Mouse (Mus musculus): ENCODE data around the gene Ntn1.

Gene Ntn1

DNA sequence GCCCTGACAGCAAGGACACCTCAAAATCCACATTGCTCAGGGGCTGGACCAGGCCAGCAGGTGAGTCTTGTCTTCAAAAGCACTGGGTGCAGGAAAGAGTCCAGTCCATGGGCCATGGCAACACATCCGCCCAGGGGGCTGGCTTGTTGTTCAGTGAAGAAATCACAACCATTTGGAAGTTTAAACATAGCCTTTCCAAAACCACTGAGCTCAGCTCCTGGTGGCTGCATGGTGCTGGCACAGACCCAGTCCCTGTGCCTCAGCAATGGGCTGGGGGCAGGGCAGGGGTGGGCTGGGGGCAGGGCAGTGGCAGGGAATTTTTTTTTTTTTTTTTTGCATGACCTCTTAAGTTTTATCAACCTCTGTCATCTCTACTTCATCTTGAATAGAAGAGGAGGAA, 192.0 kb downstream of the Ntn1 start:
- no peak for DNase-seq

DNA sequence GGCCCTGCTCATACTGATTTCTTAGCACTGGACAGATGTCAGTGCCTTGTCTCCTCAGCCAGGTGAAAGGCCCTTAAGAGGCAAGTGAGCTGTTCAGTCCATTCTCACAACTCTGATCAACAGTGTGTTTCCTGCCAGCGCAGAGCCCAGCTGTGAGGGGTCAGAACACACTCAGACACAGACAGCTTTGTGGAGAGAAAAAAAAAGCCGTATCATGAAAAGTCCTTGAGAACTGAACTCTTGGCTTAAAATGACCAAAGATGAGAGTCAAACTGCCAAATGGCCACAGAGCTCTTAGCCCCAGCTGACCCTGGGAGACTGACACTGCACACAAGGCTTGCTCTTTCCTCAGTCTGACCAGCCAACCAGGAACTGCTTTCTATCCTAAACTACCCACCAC, 192.6 kb downstream of the Ntn1 start:
- DNase-seq, result peak; percentile 35

DNA sequence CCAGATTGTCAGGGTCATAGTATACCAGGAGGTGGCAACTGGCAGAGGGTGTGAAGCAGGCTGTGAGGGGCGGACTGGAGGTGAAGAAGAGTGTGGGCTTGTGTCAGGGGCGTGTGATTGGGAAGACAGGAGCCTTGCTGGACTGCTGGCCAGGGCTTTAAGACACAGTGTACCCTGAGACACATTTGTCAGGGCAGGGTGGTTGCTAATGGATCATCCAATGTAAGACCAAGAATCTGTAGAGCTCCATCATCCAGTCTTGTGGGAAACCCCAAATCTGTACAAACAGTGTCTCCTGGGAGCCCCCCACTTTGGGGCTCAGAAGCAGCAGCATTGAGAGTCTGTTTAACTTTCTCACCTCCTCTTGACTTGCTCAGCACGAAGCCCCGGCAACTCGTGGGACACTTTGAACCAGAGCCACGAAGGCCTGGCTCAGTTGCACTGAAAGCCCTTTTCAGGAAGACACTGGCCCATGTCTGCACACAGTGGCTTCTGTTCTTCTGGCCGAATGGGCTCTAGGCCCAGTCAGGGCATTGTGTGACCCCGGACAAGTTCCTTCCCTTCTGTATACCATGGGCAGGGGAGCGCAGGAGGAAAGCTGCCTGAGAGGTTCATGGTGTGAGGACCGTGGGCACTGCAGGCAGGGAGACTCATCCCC, 194.9 kb downstream of the Ntn1 start:
- no peak for DNase-seq

DNA sequence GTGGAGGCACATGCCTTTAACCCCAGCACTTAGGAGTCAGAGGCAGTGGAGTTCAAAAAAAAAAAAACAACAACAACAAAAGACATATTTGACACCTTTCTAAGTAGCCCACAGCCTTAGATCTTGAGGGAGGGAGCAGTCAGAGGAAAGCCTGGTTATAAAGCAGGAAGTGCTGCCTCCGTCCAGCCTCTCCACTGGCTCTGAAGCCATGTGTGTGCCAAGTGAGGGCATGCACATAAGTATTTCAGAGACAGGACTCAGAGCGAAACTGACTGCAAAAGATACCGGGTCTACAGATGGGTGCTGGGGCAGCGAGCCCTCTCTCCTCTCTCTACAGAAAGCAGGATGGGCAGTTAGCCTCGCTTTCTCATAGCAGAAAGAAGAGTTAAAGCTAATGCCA, 196.2 kb downstream of the Ntn1 start:
- no peak for DNase-seq

DNA sequence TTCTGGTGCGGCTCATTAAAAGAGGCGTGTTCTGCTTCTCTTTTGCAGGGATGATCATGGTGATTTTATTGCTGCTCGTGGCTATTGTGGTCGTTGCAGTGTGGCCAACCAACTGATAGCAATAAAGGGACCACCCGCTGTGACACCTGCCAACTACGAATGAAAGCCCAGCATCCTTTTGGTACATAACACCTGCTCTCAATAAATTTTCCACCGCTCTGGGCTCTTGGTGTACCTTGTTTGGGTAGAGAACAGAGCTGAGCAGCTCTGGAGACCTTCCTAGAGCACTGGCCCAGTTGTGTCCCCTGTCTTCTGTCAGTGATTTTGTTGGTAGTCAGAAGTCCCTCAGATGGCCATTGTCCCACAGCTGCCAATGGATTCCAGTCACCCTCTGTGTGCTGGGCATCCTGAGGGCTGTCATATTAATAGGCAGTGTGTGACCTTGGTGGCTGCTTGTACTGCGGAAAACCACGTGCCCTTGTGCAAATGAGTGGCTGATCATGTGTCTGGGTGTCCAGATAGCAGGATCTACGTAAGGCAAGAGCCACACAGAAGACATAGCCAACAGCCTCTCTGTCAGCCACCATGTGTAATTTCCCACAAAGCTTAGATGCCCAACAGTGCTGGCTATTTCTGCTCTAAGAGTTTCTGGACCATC, 196.8 kb downstream of the Ntn1 start:
- DNase-seq, result no peak

DNA sequence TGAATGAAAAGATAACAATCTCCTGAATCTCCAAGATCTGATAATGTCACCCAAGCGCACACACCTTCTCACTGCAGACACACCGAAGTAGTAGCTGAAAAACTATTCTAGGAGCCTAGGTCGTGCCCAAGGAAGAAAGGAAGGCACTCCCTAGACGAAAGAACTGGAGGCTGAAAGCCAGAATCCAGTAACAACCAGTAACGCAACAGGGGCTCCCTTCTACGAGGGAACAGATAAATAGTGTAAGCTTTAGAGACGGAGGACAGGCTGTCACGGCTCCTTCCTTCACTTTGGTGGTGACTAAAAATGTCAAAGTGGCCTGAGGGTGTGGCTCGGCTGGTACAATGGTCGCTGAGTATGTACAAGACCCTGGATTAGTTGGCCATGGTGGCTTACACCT, 198.1 kb downstream of the Ntn1 start:
- no peak for DNase-seq

DNA sequence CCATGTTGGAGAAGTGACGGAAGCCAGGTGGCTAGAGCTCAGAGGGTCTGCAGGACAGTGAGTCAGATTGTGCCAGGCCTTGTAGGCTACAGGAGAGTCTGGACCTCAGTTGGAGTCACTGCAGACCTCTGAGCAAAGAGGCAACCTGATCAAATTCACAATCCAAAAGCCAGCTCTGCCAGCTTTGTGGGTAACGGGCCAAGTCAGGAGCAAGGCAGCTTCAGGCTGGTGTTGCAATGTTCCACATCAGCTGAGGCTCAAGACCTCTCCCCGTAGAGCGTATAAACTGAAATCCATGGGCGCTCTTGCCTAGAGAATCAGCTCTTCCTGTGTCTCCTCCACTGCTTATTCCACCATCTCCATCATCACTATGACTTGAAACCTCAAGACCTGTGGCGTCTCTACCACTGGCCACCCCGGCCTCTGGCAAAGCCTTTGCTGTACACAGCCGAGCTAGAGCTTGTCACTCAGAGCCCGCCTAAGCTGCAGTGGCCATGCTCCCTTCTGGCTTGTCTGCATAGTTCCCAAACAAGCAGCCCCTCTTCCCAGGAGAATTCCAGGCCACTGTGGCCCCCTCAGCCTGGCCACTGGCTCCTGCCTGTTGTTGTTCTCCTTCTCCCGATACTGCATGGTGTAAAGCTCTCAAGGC, 198.7 kb downstream of the Ntn1 start:
- no peak for DNase-seq

DNA sequence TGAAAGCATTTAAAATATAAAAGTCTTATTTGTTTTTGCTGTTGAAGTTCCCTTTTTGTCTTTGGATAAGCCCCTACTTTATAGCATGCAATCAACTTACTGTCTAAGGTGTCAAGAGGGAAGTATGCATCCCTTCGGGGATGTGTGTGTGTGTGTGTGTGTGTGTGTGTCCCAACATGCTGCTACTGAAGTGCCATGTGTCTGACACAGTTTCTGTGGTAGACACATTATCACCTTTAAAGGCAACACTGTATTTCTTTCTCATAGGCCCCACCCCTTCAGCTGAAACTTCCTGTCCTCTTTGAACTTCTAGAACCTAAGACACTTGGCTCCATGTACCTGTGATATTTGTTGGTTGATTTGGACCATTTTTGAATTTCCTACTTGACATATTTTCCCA, 199.6 kb downstream of the Ntn1 start:
- no peak for DNase-seq

DNA sequence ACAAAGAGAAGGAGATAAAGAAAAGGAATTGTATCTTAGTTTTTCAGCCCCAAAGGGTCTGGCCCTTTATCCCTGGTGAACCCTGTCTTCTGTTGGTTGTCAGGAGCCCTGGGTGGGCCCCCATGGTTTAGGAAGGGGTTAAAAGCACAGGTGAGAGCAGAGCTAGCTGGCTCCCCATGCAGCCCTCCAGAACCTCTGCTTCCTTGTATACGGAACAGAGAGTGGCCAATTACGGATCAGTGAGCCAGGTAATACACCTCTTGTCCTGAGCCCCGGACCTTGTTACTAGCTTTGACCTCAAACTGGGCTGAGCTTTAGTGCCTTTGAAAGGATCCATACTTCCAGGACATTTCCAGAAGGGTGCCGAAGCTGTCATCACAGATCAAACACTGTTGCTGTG, 200.1 kb downstream of the Ntn1 start:
- no peak for DNase-seq

DNA sequence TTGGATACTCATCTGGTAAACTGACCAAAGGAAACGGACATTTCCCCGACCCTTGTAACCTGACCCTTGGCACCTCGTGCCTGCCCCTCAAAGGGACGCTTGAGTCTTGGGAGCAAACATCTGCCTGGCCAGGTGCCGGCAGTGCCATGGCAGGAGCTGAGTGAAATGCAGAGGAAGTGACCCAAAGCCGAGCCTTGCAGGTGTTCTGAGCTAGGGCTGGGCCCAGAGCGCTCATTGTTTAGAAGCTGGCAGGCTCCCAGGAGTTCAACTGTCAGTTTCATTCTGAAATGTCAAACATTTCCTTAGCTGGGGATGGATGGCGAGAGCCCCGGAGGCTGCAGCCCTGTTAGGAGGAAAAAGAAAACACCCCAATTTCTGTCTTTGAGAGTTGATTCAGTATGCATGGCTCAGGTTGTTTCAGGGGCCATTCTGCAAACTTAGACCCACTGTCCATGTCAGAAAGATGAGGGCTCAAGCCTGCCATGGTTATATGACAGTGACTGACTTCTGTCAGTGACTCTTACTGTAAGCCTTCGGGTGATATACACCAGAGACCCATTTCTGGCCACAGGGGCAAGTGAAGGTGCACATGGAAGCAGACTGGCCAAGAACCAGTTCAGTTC, 200.7 kb downstream of the Ntn1 start:
- DNase-seq, result peak; percentile 47

DNA sequence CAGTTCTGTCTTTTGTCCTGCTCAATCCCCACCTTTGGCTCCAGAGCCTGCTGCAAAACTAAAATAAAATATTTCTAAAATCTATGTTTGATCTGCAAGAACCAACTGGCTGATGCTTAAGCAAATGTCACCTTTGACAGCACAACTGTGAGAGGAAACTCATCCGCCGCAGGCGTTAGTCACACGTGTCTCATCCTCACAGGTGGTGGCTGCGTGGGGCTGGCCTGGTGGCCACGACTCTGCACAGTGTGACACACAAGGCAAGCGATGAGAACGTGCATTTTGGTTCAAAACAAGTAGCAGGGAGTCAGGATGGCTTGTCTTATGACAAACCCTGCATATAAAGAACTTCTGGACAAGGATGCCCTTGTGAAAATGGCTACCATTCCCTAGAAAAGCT, 201.5 kb downstream of the Ntn1 start:
- DNase-seq, result no peak

DNA sequence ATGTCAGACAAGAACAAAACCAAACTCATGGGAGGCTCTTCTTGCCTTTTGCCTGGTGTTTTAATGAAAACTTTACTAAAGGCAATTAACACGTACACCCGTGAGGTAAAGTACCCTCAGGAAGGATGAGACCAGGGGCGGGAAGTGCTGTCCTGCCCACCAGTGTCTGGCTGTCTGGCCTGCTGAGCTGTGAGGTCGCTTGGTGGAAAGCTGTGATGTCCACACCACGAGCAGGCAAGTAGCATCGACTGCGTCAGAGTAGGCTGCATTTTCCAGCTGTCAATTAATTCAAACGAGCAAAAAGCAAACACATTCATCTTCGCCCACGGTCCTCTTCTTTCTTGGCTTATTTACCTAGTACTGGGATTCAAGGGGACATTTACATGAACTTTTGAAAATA, 201.9 kb downstream of the Ntn1 start:
- no peak for DNase-seq

DNA sequence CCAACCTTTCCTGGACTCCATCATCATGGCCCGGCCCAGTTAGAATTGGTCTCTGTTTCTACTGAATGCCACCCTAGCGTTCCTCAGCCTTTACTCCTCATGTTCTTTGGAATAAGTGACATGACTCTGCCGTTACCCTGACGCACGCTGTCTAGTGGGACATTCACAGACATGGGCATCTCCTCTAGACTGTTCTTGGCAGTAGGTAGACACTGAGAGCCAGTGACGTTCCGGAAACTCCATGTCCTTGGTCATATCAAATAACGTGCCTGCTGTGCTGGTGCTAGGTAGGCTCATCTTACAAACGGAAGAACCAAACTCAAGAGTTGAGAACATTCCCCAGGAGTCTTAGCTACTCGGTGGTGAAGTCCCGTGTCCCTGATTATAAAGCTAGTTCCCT, 203.2 kb downstream of the Ntn1 start:
- DNase-seq, result no peak

DNA sequence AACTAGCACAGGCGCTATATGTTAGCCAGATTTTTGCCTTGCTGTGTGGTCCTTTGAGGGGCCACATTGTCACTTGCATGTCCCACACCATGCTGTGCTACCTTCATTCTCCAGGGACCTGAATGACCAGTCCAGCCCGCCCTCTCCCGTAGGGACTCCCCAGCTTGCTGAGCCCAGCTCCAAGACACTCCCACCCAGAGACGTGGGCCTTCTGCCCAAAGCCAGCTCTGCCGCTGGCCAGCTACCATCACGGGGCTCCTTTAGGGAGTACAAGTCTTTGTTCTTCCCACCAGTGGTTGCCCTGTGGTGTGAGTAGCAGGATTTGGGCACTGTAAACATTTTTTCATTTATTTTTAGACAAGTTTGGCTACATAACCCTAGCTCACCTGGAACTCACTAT, 204.1 kb downstream of the Ntn1 start:
- DNase-seq, result peak; percentile 40

DNA sequence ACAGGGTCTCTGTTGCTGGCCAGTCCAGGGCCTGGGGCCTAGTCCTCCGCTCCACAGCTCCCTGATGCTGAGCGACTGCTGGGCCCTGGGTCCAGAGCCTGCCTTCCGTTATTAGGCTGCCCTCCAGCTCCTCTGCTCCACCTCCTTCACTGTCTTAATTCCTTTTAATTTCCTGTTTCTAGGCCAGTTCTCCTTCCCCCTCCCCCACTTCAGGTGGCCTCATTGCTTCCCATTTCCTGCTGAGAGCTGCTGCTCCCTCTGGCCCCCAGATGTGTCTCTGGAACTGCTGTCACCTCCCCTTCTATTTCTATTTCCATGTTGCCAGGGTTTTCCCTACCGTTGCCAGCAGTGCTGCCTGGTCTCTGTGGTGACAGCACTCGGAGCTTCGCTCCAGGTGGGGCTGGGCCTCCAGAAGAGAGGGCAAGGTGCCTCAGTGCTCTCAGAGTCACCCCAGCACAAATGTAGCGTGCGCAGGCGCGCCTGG, 204.9 kb downstream of the Ntn1 start:
- no peak for DNase-seq

DNA sequence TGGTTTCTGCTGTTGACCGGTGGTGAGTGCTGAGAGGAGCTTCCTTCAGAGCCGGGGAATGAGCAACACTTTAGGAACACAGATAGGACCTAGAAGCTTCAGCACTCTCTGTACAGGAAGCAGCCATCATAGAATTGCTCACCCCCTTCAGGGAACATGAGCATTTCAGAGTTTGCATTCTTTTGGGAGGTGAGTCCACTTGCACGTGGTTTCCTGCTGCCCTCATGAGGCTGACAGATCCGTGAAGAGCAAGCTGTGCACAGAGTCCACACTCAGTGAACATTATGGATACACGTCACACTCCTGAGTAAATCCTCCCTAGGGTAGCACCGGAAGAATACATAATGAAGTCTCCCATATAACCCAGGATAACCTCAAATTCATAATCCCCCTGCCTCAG, 205.5 kb downstream of the Ntn1 start:
- DNase-seq, result no peak

DNA sequence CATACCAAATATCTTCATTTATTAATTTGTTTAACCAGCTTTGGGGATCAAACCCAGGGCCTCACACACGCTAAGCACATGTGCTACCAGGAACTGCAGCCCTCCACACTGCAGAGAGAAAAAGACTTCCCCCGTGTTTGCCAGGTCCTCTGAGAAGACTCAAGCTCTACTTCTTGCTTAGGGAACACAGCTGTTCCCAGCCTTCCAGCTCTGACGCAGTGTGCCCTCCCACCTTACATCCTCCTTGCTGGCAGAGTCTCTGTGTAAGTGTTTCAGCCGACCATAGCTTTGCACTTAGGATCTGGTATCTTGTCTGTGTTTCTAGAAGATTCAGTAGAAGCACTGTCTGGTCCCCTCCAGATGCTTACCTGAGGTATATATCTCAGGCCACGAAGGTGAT, 209.8 kb downstream of the Ntn1 start:
- no peak for DNase-seq

DNA sequence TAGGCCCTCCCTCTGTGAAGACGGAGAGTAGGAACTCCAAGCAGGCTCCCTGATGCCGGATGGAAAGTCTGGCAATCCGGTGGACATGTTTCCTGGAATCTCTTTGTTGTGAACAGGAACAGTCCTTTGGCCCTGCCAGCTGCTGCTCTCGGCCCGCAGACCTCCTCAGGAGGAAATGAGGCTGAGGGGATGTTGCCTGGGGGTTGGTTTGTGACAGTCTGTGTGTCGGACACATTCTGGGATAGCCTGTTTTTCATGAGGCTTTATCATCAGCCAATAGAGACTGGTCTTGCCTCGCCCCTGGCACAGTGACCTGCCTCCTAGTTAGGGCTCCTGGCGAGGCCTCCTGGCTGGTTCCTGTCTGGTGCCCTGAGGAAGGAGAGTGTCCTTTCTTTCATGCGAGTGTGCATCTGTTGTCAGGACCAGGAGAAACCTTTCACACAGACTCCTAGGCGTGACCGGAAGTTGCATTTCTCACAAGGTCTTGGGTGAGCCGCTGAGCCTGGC, 211.9 kb downstream of the Ntn1 start:
- DNase-seq, result peak; percentile 45

DNA sequence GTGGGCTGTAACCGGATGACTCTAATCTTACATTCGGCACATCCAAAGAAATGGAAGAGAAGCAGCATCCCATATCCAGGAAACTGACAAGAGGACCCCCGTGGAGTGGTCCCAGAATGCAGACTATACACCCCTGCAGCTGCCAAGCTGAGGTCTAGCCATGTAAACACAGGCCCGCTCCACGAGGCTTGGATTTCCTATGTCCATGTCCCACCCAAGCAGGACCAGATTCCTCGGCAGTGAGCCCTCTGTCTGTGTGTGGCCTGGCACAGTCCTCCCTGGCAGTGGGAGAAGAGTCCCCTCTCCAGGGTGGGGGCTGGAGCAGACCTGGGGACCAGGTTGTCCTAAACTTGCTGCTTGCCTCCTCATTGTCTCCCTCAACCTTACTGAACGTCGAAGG, 213.4 kb downstream of the Ntn1 start:
- DNase-seq, result no peak

DNA sequence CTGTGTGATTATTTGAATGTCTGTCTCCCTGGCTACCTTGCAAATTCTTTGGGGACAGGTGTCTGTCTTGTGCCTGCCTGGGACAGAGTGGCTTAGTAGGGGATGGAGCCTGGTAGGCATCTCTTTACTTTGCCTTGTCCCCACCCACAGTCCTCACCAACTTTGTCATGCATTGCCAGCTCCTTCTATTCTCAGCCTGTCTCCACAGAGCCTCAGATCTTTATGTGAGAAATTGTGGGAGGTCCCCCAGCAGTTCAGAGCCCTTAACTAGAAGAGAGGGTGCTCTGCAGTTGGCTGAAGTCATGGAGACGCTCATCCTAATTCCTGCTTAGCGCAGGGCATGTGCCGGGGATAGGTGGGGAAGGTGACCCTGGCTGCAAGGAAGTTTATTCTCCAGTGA, 215.0 kb downstream of the Ntn1 start:
- DNase-seq, result no peak

DNA sequence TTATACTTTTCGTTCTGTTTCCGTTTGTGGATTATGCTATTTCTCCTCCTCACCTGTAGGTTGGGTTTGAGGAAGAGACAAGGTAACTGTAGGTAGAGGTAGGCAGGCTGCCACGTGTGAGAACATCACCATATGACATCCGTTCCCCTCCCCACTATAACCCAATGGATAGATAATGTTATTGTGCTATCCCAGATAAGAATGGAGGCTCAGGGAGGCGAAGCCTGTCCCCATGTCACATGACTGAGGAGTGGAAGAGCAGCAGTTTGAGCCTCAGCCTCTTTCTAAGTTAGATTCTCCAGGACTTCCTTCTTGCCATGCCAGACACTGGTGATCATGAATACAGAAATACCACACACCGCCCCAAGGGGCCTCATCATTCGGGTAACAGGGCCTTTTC, 223.2 kb downstream of the Ntn1 start:
- DNase-seq, result no peak

DNA sequence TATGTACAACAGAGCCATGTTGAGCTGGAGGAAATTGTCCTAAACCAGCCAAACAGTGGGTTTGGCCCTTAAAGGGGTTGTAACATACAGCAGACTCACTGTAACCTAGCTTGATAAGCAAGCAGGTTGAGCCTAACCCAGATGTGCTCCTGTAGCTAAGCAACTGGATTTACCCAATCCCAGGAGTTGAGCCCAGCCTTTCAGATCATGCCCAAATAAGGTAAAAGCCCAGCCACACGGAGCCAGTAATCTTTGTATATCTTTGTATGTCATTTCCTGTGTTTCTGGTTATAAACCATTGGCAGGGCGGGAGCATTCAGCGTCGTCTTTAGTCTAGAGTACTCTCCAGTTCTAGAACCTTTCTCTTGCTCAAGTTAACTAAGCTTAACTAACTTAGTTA, 224.1 kb downstream of the Ntn1 start:
- no peak for DNase-seq

DNA sequence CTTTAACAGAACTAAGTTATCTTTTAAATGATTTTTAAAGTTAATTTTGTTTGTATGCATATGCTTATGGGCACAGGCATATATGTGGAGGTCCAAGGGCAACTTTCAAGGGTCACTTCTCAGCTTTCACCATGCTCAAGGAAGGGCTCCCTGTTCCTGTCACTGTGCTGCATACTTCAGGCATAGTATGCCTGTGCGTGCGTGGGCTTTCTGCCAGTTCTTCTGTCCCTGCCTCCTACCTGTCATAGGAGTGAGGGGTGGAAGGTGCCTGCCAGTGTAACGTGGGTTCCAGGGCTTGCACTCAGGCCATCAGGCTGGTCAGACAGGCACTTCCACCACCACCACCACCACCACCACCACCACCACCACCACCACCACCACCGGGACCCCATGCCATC, 228.0 kb downstream of the Ntn1 start:
- no peak for DNase-seq
